In the genomic region with DNA sequence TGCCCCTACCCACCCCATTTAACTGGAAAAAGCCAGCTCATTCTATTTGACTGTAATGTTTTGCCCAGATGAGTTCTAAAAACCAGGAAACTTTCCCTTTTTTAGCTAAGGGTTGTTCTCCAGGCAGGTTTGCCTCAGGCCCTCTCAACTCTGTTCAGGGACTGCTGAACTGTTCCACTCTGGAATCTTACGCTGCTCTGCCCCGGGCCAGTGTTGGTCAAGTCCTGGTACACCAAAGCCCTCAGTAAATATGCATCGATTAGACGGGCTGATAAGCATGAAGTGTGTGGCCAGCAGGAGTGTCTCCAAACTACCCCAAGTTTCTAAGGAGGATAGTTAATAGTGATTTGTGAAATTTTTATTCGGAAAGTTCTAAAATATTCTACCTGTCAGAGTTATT, we compare ENCODE assay signal across 16 mouse cellular contexts. TPM values are rescaled to one million over a fixed set of nuclear protein-coding genes. Genes with fewer than 3 reads are reported as not detected.
DNase-seq lines count a peak whose midpoint lies in the region; ATAC-seq and TF ChIP-seq lines count a peak whose summit lies in the region.
"Had no signal": no experiment of that assay in that cellular context is flagged by ENCODE, and none has a peak within 500 bp of the region (broad histone marks: within the 10 kb centered on the region; RNA-seq: fewer than 3 reads in every experiment).

No protein-coding gene starts in this region.

- no peak for ATAC-seq in kidney, embryonic 16.5 days (ENCODE audit: low FRiP score, low TSS enrichment)

- H3K4me1 ChIP-seq in kidney, adult 2 months (ENCODE audit: control insufficient read depth, insufficient read depth, low read length) = peaks cover 21% of the 10 kb centered on the region
- peaks cover 17% of the 10 kb centered on the region for H3K4me1 ChIP-seq in kidney, embryonic 16.5 days (ENCODE audit: insufficient read depth, low read length)
- peaks cover 10% of the 10 kb centered on the region; the same call in 1 of the 2 replicates for H3K4me1 ChIP-seq in liver, adult 2 months (ENCODE audit: control insufficient read depth, insufficient read depth, low read length)
- H3K4me1 ChIP-seq: hindbrain, embryonic 13.5 days; intestine, embryonic 15.5 days had no signal

- DNase-seq in kidney, adult 2 months = peak; percentile 58
- no peak for DNase-seq in kidney, adult 18-20 months
- peak; percentile 61 for DNase-seq in liver, adult 2 months (ENCODE audit: extremely low read depth, low read depth, low spot score)
- no peak for DNase-seq in cerebellum, postnatal 36 days
- DNase-seq in urinary bladder, adult 2 months (ENCODE audit: low spot score) = no peak
- DNase-seq: adrenal gland, postnatal 36 days; cerebellum, postnatal 14 days; gastrocnemius, postnatal 10 days; heart, adult 2 months; midbrain, embryonic 14.5 days; thymus, adult 2 months had no signal

- H3K79me2 ChIP-seq in liver, adult 2 months (ENCODE audit: control insufficient read depth, insufficient read depth, low read length) = no peaks in the 10 kb centered on the region
- peaks cover 5% of the 10 kb centered on the region for H3K79me2 ChIP-seq in myocyte (ENCODE audit: control insufficient read depth, insufficient read depth)

- H3ac ChIP-seq in myocyte (ENCODE audit: control insufficient read depth, insufficient read length) = no peak overlapping the region

- 70% methylated on average over 5 of the region's 5 CpGs for whole genome bisulfite sequencing in kidney, adult 2 months
- WGBS in kidney, embryonic 16.5 days = 74% methylated on average over 5 of the region's 5 CpGs
- 32% methylated on average over 5 of the region's 5 CpGs for WGBS in liver, adult 2 months

- no peak overlapping the region for H3K4me2 ChIP-seq in kidney, embryonic 16.5 days (replicated peaks; ENCODE audit: low read depth, low read length)
- H3K4me2 ChIP-seq in myocyte (ENCODE audit: low read depth) = peak overlapping the region; percentile 79
- H3K4me2 ChIP-seq: hindbrain, embryonic 13.5 days; intestine, embryonic 15.5 days; lung, embryonic 15.5 days had no signal

- no peaks in the 10 kb centered on the region for H3K27me3 ChIP-seq in kidney, adult 2 months (replicated peaks; ENCODE audit: control insufficient read depth, insufficient read depth, low read length)
- H3K27me3 ChIP-seq in kidney, embryonic 16.5 days (ENCODE audit: insufficient read depth, low read length) = no peaks in the 10 kb centered on the region
- H3K27me3 ChIP-seq in liver, adult 2 months (ENCODE audit: control insufficient read depth, insufficient read depth, low read length) = no peaks in the 10 kb centered on the region
- H3K27me3 ChIP-seq in myocyte (ENCODE audit: control insufficient read depth, insufficient read depth, insufficient read length) = no peaks in the 10 kb centered on the region
- H3K27me3 ChIP-seq: hindbrain, embryonic 13.5 days; intestine, embryonic 15.5 days; lung, embryonic 15.5 days had no signal

- TF ChIP-seq CTCF in kidney, adult 2 months (conservative IDR thresholded peaks at IDR 0.05; ENCODE audit: insufficient read depth, insufficient read length, low read depth, low read length) = no peak
- TF ChIP-seq CTCF in liver, adult 2 months (IDR thresholded peaks at IDR 0.05; ENCODE audit: low read depth, low read length) = no peak

- H3K9me3 ChIP-seq in kidney, embryonic 16.5 days (ENCODE audit: low read length) = no peaks in the 10 kb centered on the region
- H3K9me3 ChIP-seq: hindbrain, embryonic 13.5 days; intestine, embryonic 15.5 days; lung, embryonic 15.5 days had no signal

- no peak overlapping the region for H3K27ac ChIP-seq in kidney, adult 2 months (ENCODE audit: insufficient read depth, low read depth, low read length)
- peak overlapping the region; percentile 34; the same call in 1 of the 2 replicates for H3K27ac ChIP-seq in kidney, embryonic 16.5 days (ENCODE audit: low read length)
- H3K27ac ChIP-seq in liver, adult 2 months (replicated peaks; ENCODE audit: insufficient read depth, low read depth, low read length) = no peak overlapping the region
- H3K27ac ChIP-seq: heart, adult 2 months; hindbrain, embryonic 13.5 days; intestine, embryonic 15.5 days; lung, embryonic 15.5 days had no signal

- no peak for TF ChIP-seq POLR2A in kidney, adult 2 months (IDR thresholded peaks at IDR 0.05; ENCODE audit: low read depth, low read length)
- no peak for TF ChIP-seq POLR2A in liver, adult 2 months (IDR thresholded peaks at IDR 0.05; ENCODE audit: extremely low read depth, insufficient read depth, low read length)
- TF ChIP-seq POLR2A in myocyte (IDR thresholded peaks at IDR 0.05; ENCODE audit: insufficient read length, low read depth) = no peak

- no peaks in the 10 kb centered on the region for H3K36me3 ChIP-seq in kidney, adult 2 months (ENCODE audit: control insufficient read depth, insufficient read depth, low read length)
- no peaks in the 10 kb centered on the region for H3K36me3 ChIP-seq in kidney, embryonic 16.5 days (ENCODE audit: insufficient read depth, low read length)
- H3K36me3 ChIP-seq in liver, adult 2 months (ENCODE audit: control insufficient read depth, insufficient read depth, low read length) = no peaks in the 10 kb centered on the region
- H3K36me3 ChIP-seq in myocyte (ENCODE audit: control insufficient read depth, insufficient read depth) = no peaks in the 10 kb centered on the region
- H3K36me3 ChIP-seq: hindbrain, embryonic 13.5 days; intestine, embryonic 15.5 days; lung, embryonic 15.5 days had no signal

- H3K9ac ChIP-seq in kidney, embryonic 16.5 days (replicated peaks; ENCODE audit: low read length) = no peak overlapping the region
- no peak overlapping the region for H3K9ac ChIP-seq in liver, adult 2 months (ENCODE audit: low read depth, low read length)
- H3K9ac ChIP-seq: hindbrain, embryonic 13.5 days; intestine, embryonic 15.5 days; lung, embryonic 15.5 days had no signal

- H3K4me3 ChIP-seq in kidney, adult 2 months (ENCODE audit: insufficient read depth, low read depth, low read length) = no peak overlapping the region
- H3K4me3 ChIP-seq in kidney, embryonic 16.5 days (ENCODE audit: low read length) = no peak overlapping the region
- H3K4me3 ChIP-seq in liver, adult 2 months (ENCODE audit: insufficient read depth, low read depth, low read length) = no peak overlapping the region
- H3K4me3 ChIP-seq in myocyte = peak overlapping the region; percentile 3
- H3K4me3 ChIP-seq: heart, adult 2 months; hindbrain, embryonic 13.5 days; intestine, embryonic 15.5 days; lung, embryonic 15.5 days had no signal

TF ChIP-seq in myocyte, 11 proteins besides CTCF, POLR2A, EP300 and RAD21:
- TF ChIP-seq CEBPB (IDR thresholded peaks at IDR 0.05; ENCODE audit: insufficient read depth, poor library complexity, severe bottlenecking) (no peak), TCF3 (IDR thresholded peaks at IDR 0.05; ENCODE audit: insufficient read length, low read depth) (no peak), MYOD1 (IDR thresholded peaks at IDR 0.05; ENCODE audit: control insufficient read depth in 1 of 3, insufficient read length in 2 of 3, low read depth in 2 of 3) (no peak), POLR2AphosphoS2 (IDR thresholded peaks at IDR 0.05; ENCODE audit: insufficient read length, low read depth) (no peak), REST (IDR thresholded peaks at IDR 0.05; ENCODE audit: insufficient read depth, insufficient read length) (no peak), TCF12 (IDR thresholded peaks at IDR 0.05; ENCODE audit: insufficient read depth, poor library complexity, severe bottlenecking) (no peak), USF1 (IDR thresholded peaks at IDR 0.05; ENCODE audit: low read depth) (no peak), E2F4 (IDR thresholded peaks at IDR 0.05; ENCODE audit: insufficient read depth) (no peak), MYOG (IDR thresholded peaks at IDR 0.05; ENCODE audit: control insufficient read depth in 1 of 3, insufficient read depth in 1 of 3, insufficient read length in 2 of 3, low read depth in 2 of 3) (no peak), SRF (IDR thresholded peaks at IDR 0.05; ENCODE audit: control insufficient read depth, insufficient read length, low read depth) (no peak), MAX (IDR thresholded peaks at IDR 0.05; ENCODE audit: low read depth) (no peak)

RNA-seq across cellular contexts. Expression of a gene that starts 46.3 kb away (rescaled TPM):
- polyA plus RNA-seq in kidney, adult 2 months (2012; rRNA removed) = 13.2 and 16.8 TPM in 2 replicates
- polyA plus RNA-seq in kidney, embryonic 16.5 days (2015; fragmentation: Nextera tagmentation; extraction: Ambion mirVana) = 13.2 and 14.5 TPM in 2 replicates
- total RNA-seq in liver, adult 2 months (2014; rRNA removed) = 6.5 and 9.0 TPM in 2 replicates
- 3.9 and 4.1 TPM in 2 replicates for polyA plus RNA-seq in liver, adult 2 months (2012; rRNA removed)
- 16.4 TPM for polyA plus RNA-seq in myocyte (2012; fragmentation: generic; extraction: Trizol)
- polyA plus RNA-seq in urinary bladder, adult 2 months (2012; rRNA removed) = 9.4 and 22.0 TPM in 2 replicates

Comparison
In these comparisons a context has a peak if more than half of its experiments do, and no peak if none do; other contexts are left out.
1. DNase-seq: peak in kidney, adult 2 months (single experiment) and liver, adult 2 months (single experiment); none in kidney, adult 18-20 months (single experiment), cerebellum, postnatal 36 days (0 of 2) and urinary bladder, adult 2 months (single experiment).